Mouse (Mus musculus) kidney, adult 2 months (tissue): ENCODE data around the gene Galnt3. TPM values are rescaled to one million over a fixed set of nuclear protein-coding genes. Genes with fewer than 3 reads are reported as not detected.

Experiments
- DNase-seq: peaks from one replicate; pipeline ENCODE4 v3.0.0; 2021
- H3K27ac ChIP-seq: fragments of 200-500 bp; 2 replicates; pipeline ENCODE4 v1.5.1; 2012; ENCODE audit warnings: low read depth, low read length, control low read depth, inconsistent platforms; ENCODE audit not compliant: insufficient read depth
- H3K27me3 ChIP-seq: fragments of 200-500 bp; replicated peaks from 2 replicates; pipeline ENCODE4 v1.6.1; 2012; ENCODE audit warnings: mild to moderate bottlenecking, moderate library complexity, low read length, inconsistent platforms; ENCODE audit not compliant: control insufficient read depth, insufficient read depth
- H3K36me3 ChIP-seq: fragments of 200-500 bp; 2 replicates; pipeline ENCODE4 v1.6.1; 2012; ENCODE audit warnings: mild to moderate bottlenecking, moderate library complexity, low read length, inconsistent platforms; ENCODE audit not compliant: control insufficient read depth, insufficient read depth
- H3K4me1 ChIP-seq: fragments of 200-500 bp; 2 replicates; pipeline ENCODE4 v1.6.1; 2011; ENCODE audit warnings: low read length; ENCODE audit not compliant: control insufficient read depth, insufficient read depth
- H3K4me3 ChIP-seq: fragments of 200-500 bp; 2 replicates; pipeline ENCODE4 v1.5.1; 2011; ENCODE audit warnings: mild to moderate bottlenecking, low read depth, low read length, control low read depth; ENCODE audit not compliant: insufficient read depth
- CTCF ChIP-seq: fragments of 200-500 bp; conservative IDR thresholded peaks from 2 replicates; pipeline ENCODE4 v1.5.1; 2011; ENCODE audit warnings: low read depth, mild to moderate bottlenecking, control low read depth, low read length, moderate library complexity, mixed read lengths; ENCODE audit not compliant: insufficient read depth, insufficient read length
- POLR2A ChIP-seq: fragments of 200-500 bp; IDR thresholded peaks from one replicate; pipeline ENCODE4 v1.6.1; 2011; ENCODE audit warnings: low read depth, low read length, control low read depth
- WGBS: fragments of 180-500 bp; shearing (Covaris S2); methylation state at CpG from one replicate; pipeline ENCODE4 v1.1.7; 2018; 5-methylcytosine and 5-hydroxymethylcytosine counted together
- polyA plus RNA-seq: library from polyadenylated mRNA; depleted of rRNA; stranded (reverse); fragments of >200 nt; gene quantifications from 2 replicates; pipeline ENCODE4 v1.2.3, GENCODE M21; 2012; rRNA removed

The Galnt3 gene
- polyA plus RNA-seq: 17.9 and 21.0 TPM in 2 replicates

- Histone ChIP-seq H3K27ac (peak within 1 kb of the TSS; percentile 53), H3K4me1 (peaks cover 8% of the 10 kb centered on the region), H3K36me3 (no peaks in the 10 kb centered on the region), H3K4me3 (peak within 1 kb of the TSS; percentile 71), H3K27me3 (no peaks in the 10 kb centered on the region)
- TF ChIP-seq POLR2A (no peak), CTCF (no peak)
- DNase-seq: peak; percentile 80
- WGBS: 1% methylated on average over 74 of the region's 74 CpGs
These were observed at the start of gene Galnt3 for GRCm38 (mm10) chr2:66124591-66125271. Gene Galnt3, minus strand, starts transcription at chr2:66124994.

DNA sequence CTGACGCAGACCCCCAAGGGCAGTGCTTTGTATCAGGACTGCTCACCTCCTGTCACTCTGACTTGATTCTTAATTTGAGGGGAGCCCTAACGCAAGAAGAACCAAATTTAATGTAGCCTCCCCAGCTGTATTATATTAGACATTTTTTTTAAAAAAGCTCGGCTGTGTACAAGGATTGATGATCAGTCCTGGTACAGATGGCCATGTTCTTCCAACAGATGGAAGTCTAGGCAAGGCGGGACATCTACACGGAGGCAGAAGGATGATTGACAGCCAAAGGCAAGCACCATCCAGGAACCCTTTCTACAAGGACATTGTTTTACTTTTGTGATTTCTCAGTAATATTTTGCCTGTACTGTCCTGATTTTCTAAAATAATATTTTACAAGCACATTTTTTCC lies 48.3 kb upstream of the Galnt3 start:
- no peaks in the 10 kb centered on the region for H3K36me3 ChIP-seq
- no peak overlapping the region for H3K27ac ChIP-seq
- H3K4me1 ChIP-seq: no peaks in the 10 kb centered on the region
- no peak overlapping the region for H3K4me3 ChIP-seq
- TF ChIP-seq POLR2A (no peak), CTCF (no peak)
- 89% methylated on average over 5 of the region's 5 CpGs for WGBS
- H3K27me3 ChIP-seq: no peaks in the 10 kb centered on the region
- no peak for DNase-seq

DNA sequence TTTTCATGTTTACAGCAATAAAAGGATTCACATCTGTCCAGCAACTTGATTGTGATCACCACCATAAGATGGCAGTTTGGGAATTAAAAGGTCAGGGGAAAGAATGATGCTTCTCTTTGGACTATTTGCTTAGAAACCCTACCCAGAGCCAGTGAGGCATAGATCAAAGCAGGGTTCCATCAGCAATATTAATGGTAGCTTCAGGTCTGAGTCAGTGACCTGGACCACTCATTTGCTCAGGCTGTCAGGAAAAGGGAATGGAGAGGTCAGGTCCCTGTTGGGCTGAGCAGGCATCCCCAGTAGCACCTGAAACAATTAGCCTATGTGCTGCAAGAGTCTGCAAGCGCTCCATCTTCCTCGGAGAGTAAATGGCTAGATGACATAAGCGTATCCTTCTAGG lies 46.8 kb upstream of the Galnt3 start:
- DNase-seq: no peak
- no peak overlapping the region for H3K4me3 ChIP-seq
- 68% methylated on average over 3 of the region's 3 CpGs for WGBS
- no peaks in the 10 kb centered on the region for H3K36me3 ChIP-seq
- no peak overlapping the region for H3K27ac ChIP-seq
- H3K4me1 ChIP-seq: no peaks in the 10 kb centered on the region
- TF ChIP-seq CTCF: no peak
- TF ChIP-seq POLR2A: no peak
- no peaks in the 10 kb centered on the region for H3K27me3 ChIP-seq

DNA sequence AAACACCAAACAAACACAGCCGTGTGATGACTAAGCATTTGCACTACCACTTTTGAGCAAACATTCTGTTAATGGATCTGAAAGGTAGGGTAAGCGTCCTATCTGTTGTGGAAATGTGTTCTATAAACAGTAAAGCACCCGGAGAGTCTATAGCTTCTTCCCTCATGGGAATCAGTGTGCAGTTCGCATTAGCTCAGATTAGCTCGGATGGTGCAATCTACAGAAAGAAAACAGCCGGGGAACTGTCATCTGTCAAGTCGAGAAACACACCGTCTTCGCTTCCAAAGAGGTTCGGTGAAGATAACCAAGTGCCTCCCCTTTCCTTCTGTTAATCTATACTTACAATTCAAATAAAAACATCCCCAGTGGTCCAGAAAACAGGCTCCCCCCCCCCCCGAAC lies 45.9 kb upstream of the Galnt3 start:
- Histone ChIP-seq H3K4me3 (no peak overlapping the region), H3K36me3 (no peaks in the 10 kb centered on the region), H3K4me1 (no peaks in the 10 kb centered on the region), H3K27ac (no peak overlapping the region), H3K27me3 (no peaks in the 10 kb centered on the region)
- DNase-seq: no peak
- 54% methylated on average over 11 of the region's 11 CpGs for WGBS
- TF ChIP-seq CTCF: no peak
- no peak for TF ChIP-seq POLR2A

GRCm38 (mm10) chr2:66165025-66165424 lies 40.2 kb upstream of the Galnt3 start:
- 90% methylated on average over 8 of the region's 8 CpGs for WGBS
- no peak for TF ChIP-seq POLR2A
- DNase-seq: no peak
- no peak overlapping the region for H3K4me3 ChIP-seq
- no peaks in the 10 kb centered on the region for H3K27me3 ChIP-seq
- H3K36me3 ChIP-seq: no peaks in the 10 kb centered on the region
- H3K4me1 ChIP-seq: no peaks in the 10 kb centered on the region
- H3K27ac ChIP-seq: no peak overlapping the region

GRCm38 (mm10) chr2:66158140-66158915 lies 33.5 kb upstream of the Galnt3 start:
- no peaks in the 10 kb centered on the region for H3K4me1 ChIP-seq
- no peak for DNase-seq
- no peak overlapping the region for H3K4me3 ChIP-seq
- TF ChIP-seq POLR2A (no peak), CTCF (no peak)
- WGBS: 64% methylated on average over 7 of the region's 7 CpGs
- H3K27me3 ChIP-seq: no peaks in the 10 kb centered on the region
- no peak overlapping the region for H3K27ac ChIP-seq
- H3K36me3 ChIP-seq: no peaks in the 10 kb centered on the region

GRCm38 (mm10) chr2:66151436-66151835 lies 26.6 kb upstream of the Galnt3 start:
- H3K36me3 ChIP-seq: no peaks in the 10 kb centered on the region
- H3K27ac ChIP-seq: no peak overlapping the region
- 59% methylated on average over 2 of the region's 2 CpGs for WGBS
- H3K4me1 ChIP-seq: no peaks in the 10 kb centered on the region
- no peak overlapping the region for H3K4me3 ChIP-seq
- no peak for DNase-seq
- TF ChIP-seq CTCF (no peak), POLR2A (no peak)
- no peaks in the 10 kb centered on the region for H3K27me3 ChIP-seq
